Mouse (Mus musculus): ENCODE results near the gene Bach2.

Gene Bach2

DNA sequence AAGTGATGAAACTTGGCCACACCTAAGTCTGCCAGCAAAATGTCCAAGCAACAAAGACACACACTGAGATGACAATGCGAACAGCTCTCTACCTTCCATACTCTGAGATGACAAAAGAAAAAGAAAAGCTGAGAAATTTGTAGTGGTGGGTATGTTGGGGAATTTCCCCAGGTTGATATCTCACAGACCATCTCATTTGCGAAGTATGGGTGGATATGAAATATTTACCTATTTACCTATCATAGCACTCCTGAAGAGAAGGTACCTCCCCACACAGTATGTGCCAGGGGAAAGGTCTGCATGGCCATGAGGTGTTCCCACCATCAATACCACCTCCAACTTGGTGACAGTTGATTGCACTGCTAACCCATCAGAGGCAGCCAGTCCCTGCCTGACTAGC, 13.4 kb upstream of the Bach2 start:
- no peak for DNase-seq

DNA sequence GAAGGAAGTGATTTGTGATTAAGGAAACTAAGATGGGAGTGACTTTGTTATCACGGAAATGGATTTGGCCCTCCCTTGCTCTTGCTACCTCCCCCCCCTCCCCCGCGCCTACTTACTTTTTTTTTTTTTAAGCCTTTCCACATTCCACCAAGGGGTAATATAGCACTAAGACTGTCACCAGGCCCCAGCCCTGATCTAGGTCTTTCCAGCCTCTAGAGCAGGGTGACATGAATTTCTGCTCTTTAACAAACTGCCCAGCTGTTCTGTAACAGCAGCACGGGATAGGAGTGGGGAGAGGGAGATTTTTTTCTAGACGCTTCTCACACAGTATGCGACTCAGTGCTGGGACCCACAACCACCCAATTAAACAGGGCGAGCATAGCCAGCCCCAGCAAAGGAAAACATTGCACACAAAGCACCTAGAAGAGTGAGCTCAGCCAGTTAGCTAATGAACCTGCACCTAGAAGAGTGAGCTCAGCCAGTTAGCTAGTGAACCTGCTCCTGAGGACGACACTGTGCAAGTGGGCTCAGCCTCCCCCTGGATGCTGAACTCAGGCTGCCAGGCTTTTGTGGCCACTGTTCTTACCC, 10.5 kb upstream of the Bach2 start:
- no peak for DNase-seq

DNA sequence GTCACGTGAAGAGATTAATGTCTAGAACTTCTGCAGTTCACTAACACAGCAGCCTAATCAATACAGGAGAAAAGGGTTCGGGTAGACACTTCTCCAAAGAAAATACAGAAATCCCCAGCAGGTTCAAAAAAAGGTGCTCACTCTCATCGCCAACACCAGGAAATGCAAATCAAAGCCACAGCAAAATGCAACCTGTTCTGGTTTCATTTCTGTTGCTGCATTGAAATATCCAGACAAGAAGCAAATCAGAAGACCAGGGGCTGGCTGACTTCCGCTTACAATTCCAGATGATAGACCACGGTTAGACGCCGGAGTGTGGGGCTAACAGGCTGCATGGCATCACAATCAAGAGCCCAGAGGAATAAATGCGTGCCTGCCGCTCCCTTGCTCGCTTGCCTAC, 9.3 kb upstream of the Bach2 start:
- no peak for DNase-seq

DNA sequence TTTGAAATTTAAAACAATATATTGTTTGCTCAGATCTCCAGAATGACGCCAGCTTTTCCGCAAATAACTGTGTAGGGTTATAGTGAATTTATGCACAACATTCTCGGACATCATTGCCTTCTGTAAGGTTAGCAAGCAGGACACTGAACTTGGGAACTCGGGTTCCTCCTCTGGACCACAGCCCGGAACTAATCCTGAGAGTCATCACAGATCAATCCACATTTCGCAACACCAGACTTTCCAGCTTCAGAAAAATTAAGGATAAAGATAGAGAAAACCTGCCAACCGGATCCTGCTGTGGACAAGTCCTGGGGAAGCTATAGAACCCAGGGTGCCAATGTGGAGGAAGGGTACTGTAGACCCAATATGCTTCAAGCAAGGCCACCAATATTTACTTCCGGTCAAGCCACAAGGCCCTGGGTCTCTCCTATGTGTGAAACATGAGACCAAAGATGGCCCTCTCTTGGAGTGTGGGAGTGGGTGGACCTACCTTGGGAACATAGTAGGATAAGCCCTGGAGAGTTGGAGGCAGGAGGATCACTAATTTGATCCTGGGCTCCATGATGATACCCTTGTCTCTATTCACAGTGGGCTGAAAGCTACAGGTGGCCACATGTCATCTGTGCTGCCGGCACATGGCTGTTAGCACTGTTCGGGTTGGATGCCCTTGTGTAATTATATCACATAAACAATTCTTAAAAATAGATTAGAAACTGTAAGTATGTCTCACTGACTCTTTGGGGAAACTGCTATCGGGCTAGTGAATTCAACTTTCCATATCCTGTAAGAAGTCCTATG, 7.1 kb upstream of the Bach2 start:
- DNase-seq = no peak

DNA sequence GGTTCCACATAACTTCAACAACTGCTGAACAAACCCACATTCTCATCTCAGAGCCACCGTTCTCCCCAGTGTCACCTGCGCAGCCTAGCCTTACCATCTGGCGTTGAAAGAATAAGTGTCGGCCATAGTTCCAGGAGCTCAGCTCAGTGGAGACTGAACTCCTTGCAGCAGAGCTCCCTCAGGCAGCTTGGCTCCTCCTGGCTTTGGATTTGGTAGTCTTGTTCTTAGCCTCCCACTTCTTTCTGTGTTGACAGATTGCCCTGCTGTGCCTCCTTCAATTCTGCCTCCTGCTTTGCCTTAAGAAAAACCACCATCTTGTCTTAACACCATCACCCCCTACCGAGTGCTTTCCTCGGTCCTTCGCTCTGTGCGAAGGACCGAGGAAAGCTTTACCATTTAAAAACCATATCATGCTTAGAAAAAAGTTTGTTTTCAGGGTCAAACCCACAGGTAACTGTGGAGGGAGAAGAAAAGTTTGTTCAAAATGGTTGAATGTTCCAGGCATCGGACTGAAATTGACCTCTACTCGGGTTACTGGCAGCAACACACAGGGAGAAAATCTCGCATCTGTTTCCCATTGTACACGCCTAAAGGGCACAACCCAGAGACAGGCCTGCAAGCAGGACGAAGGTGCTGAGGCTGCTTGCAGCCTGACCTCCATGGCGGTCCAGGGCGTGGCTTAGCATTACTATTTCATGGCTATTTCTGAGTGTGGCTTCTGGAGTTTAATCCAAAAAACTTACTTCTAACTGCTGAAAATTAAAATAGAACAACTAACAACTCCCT, 2.5 kb upstream of the Bach2 start:
- no peak for DNase-seq

DNA sequence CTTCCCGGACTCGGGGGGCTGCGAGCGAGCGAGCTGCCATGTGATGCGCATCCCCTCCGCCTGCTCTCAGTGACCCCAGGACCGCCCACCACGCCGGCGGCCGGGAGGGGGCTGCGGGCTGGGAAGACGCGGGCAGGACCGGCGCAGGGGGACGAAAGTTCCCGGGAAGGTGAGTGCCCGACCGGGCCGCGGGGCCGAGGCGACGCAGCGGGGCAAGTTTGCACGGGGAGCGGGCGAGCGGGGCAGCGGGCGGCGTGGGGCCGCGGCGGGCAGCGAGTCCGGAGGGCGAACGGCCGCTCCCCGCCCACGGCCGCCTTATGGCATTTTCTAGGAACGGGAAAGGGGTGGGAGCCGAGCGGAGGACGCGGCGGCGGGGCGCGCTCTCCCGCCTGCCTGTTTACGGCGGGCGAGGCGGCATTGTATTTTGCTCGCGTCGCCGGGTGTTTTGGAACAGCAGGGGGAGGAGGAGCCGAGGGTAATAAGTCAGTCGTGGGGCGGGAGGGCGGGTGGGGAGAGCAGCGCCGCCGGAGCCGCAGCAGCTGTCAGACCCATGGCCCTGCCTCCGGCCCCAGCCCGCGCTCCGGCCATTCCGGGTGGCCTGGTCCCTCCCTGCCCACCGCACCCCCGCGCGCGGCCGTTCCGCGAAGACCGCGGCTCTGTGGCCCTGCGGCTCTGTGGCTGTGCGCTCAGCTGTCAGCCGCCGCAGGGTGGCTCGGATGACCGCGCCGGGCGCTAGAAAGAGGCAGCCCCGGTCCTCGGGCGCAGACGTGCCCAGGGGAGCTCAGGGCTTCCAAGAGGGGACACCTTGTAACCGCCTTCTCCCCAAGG, 531 bp downstream of the Bach2 start:
- peak; percentile 79 to 88 for DNase-seq

DNA sequence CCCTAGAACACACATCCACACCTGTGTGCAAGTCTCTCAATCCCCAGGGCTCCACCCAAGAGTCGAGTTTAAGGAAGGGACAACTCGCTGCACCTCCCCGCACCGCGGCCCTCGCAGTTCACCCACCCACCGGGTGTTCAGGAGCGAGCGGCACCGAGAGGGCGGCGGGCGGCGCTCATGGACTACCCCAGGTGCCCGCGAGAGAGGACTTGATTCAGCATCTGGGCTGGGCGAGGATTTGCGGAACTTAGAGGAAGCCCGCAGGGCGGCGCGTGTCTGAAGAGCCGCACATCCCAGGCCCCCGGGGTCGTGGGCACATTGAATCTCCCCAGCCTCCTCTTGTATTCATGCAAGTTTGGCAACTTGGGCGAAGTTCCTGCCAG, 1.1 kb downstream of the Bach2 start:
- DNase-seq = peak; percentile 75 to 86

DNA sequence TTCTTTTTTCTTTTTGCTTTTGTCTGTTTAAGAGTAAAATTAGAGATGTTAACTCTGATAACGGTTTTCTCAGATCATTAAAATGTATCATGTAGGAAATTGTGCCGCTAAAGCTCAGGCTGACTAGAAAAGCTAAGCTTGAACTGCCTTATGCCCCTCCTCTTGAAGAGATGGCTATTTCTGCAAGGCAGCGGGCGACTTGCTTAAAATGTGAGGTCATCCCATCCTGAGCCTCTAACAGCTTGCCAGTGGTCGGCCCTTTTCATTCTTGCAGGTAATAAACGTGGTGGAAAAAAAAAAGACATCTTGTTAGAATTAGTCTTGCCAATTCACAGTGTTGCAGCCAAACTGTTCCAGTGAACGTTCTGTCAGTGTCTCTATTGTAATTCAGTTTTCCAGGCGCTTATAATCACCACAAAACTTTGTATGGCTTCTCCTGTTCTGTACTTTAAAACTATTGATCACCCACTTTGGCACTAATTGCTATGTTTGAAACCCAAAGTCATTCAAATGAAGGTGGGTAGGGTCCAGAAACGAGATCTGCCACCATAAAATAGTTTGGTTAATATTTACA, 1.9 kb downstream of the Bach2 start:
- DNase-seq = no peak

DNA sequence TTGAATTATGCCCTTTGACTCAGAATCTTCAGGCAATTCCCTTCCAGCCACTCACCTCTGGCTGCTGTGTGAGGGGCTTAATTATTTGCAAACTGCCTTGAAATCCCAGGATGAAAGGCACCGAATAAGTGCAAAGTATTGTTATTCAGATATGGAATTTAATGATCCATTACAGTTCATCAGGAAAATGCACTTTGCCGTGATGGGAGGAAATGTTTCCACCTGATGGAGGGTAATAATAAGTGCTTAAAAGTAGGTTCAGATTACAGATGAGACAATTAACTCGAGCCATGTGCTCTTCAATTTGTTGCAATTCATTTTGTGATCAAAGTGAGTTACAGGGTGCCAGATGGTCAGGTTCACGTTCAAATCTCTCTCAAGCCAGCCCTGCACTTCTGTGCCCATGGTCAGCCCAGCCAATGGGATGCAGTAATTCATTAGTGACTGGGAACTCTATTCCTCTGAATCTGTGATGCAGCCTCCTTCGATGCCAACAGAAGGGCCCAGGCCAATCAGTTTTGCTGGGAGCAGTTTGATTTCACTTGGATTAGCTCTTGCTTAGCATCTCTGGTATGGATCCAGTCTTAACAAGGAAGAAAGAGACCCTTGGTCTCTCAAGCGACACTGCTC, 2.9 kb downstream of the Bach2 start:
- DNase-seq = no peak

DNA sequence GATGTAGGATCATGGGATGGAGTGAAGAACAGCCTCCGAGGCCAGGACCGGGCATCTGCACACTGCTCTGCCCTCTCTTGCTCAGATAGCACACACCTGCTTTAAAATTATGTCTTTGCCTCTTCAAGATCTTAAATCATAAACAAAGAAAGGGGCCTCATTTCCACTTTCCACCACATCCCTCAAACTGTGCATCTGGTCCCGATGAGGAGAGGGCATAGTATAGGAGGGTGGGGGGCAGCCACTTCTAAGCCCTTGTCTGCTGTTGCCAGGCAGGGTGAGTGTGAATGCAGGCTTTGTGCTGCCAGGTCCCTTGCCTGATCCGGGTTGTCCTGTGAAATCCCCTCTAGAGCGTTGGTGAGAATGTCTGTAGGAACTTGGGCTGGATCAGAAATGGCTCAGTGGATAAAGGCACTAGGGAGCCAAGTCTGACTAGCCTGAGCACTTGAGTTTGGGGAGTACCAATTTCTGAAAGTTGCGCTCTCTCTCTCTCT, 3.6 kb downstream of the Bach2 start:
- no peak for DNase-seq

DNA sequence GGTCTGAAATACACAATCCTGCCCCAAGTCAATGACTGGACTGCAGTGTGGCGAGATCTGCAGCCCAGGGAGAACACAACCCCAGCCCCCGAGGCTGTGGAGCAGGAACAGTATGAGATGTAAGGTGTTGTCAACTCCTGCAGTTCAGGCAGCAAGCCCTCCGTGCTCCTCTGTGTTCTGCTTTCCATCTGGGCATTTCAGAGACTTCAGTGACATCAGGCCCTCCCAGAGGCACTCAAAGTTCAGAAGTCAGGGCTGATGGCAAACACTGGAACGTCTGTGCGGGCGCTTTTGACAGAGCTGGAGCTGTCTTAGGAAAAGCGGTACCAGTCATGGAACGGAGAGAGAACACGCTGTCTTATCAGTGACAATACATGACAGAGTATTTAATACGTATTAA, 4.9 kb downstream of the Bach2 start:
- no peak for DNase-seq

DNA sequence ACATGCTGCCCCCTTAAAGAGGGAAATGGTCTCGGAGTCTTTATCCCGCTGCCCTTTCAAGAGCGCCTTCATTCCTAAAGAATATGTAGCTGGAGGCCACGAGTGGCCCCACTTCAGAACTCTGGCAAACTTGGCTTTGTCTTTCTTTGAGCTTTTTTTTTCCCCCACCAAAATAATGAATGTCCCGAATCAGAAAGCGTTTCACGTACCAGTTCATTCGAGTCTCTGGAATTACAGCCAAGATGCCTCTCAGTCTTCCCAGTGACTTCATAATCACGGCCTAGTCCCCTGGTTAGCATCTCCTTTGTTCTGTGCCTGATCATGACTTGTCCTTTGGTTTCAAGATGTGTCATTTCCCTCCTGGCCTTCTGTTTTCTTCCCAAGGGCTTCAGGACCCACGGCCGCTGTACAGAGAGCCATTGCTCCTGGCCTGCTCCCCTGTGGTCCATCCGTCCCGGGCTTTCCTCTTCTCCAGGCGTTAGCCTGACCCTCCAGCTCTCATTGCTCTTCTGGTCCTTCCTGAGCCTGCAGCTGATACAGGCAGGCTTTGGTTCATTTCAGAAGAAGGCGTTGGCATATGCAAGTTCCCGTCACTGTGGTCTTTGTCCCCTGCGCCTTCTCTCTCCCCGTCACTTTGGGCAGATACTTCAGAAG, 5.6 kb downstream of the Bach2 start:
- DNase-seq = no peak

DNA sequence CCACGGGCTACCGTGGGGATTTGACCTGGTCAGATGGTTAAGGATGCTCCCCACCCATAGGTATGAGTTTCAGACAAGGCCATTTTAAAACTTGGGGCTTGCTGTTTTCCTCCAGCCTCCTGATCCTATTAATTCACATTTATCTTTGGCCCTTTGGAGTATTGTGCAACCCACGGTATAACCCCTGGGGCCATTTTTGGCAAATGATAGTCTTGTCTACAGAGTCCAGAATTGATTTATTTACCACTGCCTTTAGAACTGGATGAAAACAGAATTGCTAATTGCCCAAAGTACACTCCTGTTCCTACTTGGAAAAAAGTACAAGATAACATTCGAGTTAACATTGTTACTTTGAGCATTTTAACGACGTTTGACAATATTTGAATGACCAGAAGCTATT, 7.0 kb downstream of the Bach2 start:
- no peak for DNase-seq

DNA sequence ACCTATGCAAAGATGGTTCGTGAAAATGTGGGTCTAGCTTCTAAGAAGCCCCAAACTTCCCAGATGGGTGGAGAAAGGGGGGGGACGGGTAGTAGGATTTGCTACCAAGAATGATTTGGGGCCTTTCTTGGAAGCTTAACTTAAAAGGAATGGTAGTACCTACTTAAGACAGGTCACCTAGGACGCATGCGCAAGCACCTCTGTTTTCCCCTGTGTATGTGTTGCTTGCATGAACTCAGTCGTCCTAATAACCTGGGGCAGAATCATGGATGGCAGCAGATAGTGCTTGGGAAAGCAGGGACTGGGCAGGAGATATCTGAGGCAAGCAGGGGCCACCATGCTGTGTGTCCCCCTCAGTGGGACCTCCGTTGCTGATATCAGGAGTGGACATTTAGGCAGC, 7.4 kb downstream of the Bach2 start:
- DNase-seq = no peak

DNA sequence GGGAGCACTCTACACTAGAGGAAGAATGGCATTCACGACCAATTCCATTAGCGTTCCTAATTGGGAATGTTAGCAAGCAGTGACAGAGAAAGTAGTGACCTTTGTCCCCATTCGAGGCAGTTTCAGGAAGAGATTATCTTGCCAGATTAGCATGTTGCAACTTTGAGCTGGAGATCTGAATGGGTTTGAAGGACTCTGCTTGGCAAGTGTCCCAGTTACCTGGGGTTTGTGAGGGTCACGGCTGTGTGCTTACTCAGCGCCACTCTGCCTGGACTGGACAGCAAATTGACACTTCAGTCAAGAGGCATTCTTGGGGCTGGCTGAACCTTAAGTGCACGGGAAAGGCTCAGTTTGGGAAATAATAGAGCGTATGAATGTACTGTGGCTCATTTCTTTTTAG, 8.2 kb downstream of the Bach2 start:
- DNase-seq = peak; percentile 83 to 88

DNA sequence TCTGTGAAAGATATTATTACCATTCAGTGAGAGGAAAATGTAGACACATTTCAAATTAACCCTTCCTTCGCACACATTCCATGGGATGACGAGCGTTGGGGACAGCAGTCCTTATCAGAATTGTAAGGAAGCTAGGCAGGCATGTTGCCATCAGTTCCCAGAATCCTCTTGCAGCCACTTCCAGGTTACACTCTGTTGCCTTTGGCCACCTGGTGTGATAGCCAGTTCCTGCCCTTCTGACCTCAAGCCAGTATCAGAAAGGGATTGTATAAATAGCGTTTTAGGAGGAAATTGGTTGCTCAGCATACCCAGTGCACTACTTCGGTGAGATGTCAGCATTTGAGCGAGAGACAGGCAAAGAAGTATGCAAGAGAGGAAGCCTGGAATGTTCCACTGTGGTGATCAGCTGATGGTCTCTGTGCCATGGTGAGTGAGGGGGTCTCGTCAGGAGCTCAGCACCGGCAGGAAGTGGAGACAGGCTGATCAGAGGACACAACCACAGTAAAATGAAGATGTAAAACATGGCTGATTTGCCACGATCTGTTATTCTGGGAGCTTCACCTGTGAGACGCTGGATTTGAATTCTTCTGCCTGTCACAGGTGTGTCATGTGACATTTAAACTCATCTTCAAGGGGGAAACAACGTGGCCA, 9.0 kb downstream of the Bach2 start:
- DNase-seq = no peak

DNA sequence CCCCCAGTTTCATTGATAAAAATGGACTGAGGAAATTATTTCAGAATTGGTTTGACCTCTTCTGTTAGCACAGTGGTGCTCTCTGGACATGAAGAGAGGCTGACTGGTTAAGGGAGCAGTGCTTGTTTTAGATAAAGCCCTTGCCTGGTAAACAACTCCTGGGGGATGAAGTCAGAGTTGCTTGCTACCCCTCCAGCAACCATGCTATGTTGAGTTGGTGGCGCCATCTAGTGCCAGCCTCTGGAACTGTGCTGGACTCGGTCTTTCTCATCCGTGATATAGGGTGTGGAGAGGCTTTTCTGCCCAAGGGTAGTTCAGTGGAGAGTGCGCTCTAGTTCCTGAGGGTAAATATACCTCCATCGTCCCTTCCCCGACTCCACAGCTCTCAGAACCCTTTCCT, 9.6 kb downstream of the Bach2 start:
- peak; percentile 78 to 88 for DNase-seq

DNA sequence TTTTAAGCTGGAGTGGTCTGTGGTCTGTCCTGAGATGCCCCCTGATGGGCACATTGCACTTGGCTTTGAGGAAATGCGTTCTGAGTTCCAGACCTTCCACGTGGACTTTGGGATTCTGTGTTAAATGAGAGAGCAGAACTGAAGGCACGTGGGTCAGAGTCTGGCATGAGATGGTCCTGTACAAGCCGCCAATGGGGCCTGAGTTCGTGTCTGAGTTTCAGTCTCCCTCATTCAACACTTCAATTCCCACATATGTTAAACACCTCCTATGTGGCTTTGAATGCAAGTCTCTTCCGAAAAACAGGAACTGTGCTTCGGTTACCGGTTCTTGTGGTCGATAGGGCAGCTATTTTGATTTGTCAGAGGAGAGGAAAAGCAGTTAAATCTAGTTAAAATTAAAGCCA, 10.4 kb downstream of the Bach2 start:
- DNase-seq = peak; percentile 56 to 61

DNA sequence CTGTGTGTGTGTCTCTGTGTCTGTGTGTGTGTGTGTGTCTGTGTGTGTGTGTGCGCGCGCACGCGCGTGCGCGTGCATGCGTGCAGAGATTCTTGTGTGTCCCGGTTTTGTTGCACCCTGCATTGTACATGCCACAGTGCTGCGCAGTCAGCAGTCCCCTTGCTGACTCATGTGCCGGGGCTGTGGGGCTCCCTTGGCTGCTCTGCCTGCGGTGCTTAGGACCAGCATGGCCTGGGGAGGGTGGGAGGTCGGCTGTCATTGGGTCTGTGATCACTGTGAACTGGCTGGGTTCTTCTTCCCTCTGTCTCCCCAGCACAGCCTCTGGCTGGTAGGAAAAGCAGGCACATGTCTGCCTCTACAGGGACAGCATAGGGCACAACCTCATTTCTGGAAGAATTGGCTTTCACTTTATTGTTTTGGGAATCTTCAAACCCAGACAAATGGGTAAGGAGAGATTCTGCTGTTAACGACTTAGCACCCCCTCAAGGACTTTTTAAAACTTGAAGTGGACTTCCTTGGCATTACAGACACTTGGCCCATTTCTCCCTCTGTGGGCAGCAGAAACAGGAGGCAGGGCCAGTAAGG, 11.2 kb downstream of the Bach2 start:
- DNase-seq = peak; percentile 36 to 67

DNA sequence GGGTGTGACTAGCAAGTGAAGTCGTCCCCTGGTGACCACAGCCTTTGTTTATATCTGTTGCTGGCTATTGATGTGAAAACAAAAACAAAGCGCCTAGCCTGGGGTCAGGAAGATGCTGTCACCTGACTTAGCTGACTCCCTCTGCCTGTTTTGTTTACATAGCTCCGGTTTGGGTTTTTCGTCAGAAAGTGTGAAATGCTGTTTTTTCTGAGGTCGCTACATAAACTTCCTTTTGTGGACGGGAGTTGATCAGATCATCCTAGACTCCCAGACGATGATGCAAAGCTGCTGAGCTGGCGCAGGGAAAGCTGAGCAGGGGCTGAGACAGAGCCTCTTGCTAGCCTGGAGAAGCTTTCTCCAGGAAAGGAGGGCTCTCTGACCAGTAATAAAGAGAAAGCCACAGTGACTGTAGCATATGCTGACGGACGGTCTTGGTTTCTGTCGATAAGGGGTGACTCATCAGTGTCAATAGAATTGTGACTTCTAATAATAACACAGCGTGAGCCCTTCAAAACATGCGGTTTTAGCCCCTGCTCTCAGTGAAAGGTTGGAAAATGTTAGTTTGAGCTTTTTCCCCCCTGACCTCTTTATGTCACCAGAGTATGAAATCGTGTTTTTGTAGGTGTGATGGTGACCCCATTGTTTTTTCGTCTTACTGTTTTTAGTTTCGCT, 11.9 kb downstream of the Bach2 start:
- DNase-seq = peak; percentile 53 to 65
